Mouse (Mus musculus): ENCODE data around the gene Cyp4a30b. TPM values are rescaled to one million over a fixed set of nuclear protein-coding genes. Genes with fewer than 3 reads are reported as not detected.

Cyp4a30b gene
- not detected in 2 replicates for polyA plus RNA-seq (2012; ENCODE audit: low replicate concordance)

GRCm38 (mm10) chr4:115452304-115452703, at the start of gene Cyp4a30b:
Gene Cyp4a30b (plus strand): TSS chr4:115452604.

GRCm38 (mm10) chr4:115411324-115411723, 41.1 kb upstream of the Cyp4a30b start, which contains the start of gene Cyp4a12b:
Gene Cyp4a12b (plus strand): TSS chr4:115411624.

GRCm38 (mm10) chr4:115496001-115496400, 43.6 kb downstream of the Cyp4a30b start, which contains the start of gene Cyp4a14:
Gene Cyp4a14 (minus strand): TSS chr4:115496142.

DNA sequence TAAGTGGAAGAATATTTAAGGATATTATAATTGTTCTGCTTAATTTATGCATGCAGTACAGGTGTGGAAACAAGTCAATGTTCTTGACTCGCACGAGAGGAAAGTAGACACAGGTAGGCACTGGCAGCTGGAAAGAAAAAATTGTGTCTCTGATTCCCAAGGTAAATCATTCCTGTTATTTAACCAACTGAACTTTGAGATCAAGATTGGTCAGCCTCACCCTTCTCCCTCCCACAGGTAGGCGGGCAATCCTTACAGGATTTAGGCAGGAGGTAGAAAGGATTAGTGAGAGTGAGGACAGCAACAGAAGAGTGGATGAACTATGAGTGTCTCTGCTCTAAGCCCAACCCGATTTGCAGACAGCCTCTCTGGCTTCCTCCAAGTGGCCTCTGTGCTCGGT, 65.6 kb downstream of the Cyp4a30b start, which contains the start of gene Cyp4a10:
TSS of gene Cyp4a10 (plus strand) at position 265 of the 400 bp plus-strand sequence.

Other genes starting within 250 kb of the Cyp4a30b start
- not detected in 2 replicates for gene Cyp4a29, start 210.5 kb upstream of the Cyp4a30b start, polyA plus RNA-seq (2012; ENCODE audit: low replicate concordance)
- not detected in 2 replicates for gene Cyp4a12a, start 153.6 kb upstream of the Cyp4a30b start, polyA plus RNA-seq (2012; ENCODE audit: low replicate concordance)
- gene Cyp4a12b, start 41.0 kb upstream of the Cyp4a30b start, polyA plus RNA-seq (2012; ENCODE audit: low replicate concordance), result not detected in 2 replicates
- gene Cyp4a14, start 43.5 kb downstream of the Cyp4a30b start, polyA plus RNA-seq (2012; ENCODE audit: low replicate concordance), result not detected in 2 replicates
- not detected in 2 replicates for gene Cyp4a10, start 65.7 kb downstream of the Cyp4a30b start, polyA plus RNA-seq (2012; ENCODE audit: low replicate concordance)
- gene Cyp4a31, start 111.0 kb downstream of the Cyp4a30b start, polyA plus RNA-seq (2012; ENCODE audit: low replicate concordance), result not detected in 2 replicates
- gene Cyp4a32, start 148.4 kb downstream of the Cyp4a30b start, polyA plus RNA-seq (2012; ENCODE audit: low replicate concordance), result not detected in 2 replicates
- gene Cyp4b1, start 195.1 kb downstream of the Cyp4a30b start, polyA plus RNA-seq (2012; ENCODE audit: low replicate concordance), result 0.30 TPM in 1 of 2 replicates, not detected in the other

Data from hematopoietic multipotent progenitor cell, adult 10-12 weeks (in vitro differentiated cells).